Mouse (Mus musculus) adrenal gland, postnatal 4 days (tissue): ENCODE measurements at regions not wholly inside any gene's neighbourhood (a gene's known extent, or its start where the extent isn't known, plus 50 kb on each side); places are given as distances from the start of the nearest gene placed in this dataset.

ENCODE experiments used
- DNase-seq, 2 experiments: peaks; one replicate each; pipeline ENCODE4 v3.0.0; 2021 to 2022; ENCODE audit warnings: low spot score in 2 of 2, mixed read lengths in 2 of 2

DNA sequence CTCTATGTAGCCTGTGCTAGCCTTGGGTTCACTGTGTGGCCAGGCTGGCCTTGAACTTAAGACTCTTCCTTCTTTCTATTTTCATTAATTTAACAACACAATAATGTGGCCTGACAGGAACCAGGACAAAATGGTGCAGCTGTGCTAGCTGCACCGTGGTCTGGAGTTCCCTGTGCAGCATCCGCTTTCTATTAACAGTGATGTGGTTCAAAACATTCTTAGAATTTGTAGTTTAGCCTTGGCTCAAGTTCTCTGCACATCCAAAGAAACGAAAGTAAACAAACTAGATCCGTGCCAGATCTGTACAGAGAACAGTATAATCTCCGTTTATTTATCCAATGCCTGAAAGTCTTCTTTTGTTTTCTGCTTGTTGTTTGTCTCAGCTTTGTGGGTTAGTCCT lies 88.5 kb downstream of the Irx1 start:
- no peak for DNase-seq

DNA sequence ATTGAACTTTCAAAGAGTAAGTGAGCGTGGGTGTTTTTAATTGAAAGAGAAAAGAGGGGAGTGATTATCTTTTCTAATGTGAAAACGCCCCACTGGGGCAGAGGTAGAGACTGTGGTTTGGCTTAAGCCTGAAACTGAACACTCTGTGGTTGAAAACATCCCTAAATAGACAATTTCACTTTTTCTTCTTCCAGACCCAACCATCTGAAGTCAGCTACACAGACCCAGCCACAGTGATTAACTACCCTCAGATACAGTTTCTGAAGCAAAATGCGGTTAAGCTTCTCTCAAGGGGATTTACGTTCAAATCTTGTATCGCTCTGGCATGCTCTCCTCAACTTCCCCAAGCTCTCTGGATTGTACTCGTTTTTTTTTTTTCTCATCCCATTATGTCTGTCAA lies 94.8 kb downstream of the Irx1 start:
- no peak for DNase-seq

DNA sequence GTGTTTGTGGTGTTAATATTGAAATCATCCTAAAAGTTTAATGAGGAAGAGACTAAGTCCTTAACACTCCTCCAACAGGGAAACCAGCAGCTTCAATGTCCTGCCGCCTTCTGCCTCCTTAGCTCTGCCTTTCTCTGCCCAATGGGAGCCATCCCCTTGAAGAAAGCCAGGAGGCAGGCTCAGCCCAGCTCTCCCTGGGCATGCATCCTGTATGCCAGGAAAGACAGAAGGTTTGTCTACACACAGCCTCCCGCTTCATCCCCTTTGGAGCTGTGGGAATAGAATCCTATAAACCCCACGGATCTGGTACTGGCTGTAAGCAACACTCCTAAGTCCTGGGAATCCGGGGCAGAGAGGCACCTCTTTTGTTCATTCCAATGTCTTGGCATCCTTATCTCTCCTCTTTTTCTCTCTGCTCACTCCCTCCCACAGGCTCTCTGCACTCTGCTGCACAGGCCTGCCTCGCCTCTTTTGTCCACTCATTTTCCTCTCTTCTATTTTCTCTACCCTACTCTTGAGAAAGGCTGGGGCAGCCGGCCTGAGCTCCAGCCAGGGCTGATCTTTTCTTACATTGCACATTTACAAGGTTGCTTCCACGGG lies 110.0 kb downstream of the Irx1 start:
- no peak for DNase-seq

DNA sequence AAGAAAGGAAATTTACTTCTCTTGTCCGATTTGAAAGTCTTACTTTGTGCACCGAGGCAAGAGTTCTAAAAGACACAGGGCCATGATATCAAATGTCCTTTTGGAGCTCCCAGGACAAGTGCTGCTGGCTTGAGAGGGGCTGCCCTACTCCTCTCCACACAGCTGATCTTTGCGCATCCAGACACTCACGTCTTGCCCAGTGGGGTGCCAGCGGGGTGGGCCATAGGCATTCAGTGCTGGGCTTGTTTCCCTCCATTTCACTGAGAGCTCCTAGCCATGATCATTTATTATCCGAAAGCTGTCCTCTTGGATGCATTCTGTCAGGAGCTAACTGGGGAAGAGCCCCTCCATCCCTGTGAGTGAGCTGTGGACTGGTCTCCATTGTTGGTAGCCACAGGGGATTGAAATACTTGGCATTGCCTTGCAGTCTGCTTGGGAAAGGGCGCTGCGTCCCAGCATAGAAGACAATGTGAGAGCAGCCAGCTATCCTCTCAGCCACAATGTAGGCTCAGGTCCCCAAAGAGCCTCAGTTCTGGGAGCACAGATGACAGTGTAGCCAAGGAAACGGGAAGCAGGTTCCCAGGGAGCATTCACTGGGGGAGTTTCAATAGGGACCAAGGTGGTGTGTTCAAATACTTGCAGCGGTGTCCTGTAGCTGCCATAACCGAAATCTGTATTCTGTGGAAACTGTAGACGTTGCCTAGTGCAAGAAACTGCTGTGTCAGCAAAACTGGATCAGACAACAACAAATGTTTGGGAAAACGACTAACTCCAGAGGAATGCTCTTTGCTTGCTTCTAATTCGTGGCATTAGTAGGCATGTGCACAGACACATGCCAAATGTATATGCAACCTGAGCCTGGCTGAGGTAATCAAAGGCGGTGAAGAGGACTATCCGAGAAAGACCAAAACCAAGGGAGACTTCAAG lies 159.2 kb downstream of the Irx1 start:
- DNase-seq, result no peak

DNA sequence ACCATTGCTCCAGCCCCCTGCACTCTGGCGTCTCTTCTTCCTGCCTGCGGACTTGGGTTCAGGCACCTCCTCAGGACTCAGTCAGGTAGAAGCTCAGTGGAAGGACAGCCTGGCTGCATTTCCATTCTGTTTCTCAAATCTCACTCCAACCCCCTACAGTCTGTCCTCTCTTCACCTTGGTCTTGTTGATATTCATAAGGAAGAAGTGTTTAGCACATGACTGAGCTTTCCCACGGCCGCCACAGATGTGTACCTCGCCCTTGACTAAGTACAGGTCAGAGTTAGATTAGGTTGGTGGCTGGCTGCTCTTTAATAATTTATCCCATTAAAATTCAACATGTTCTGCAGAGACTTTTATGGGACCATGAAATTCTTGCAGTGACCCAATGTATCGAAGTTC lies 165.2 kb downstream of the Irx1 start:
- no peak for DNase-seq

DNA sequence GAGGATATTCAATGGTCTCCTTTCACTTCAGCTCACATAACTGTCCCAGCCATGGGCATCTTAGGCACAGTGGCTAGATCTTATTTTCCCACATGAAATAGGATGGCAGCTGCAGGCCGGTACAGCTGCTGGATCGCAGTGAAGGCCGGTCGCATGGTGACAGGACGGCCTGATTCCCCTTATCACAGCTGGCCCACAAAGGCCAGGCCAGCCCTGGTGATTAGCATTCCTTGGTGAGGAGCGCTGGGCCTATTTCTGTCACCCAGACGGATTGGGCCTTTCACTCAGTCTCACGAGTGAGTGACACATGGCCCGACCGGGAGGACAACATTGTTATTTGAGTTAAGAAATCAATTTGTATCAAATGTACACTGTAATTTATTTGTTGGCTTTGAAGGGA lies 178.8 kb downstream of the Irx1 start:
- no peak for DNase-seq

DNA sequence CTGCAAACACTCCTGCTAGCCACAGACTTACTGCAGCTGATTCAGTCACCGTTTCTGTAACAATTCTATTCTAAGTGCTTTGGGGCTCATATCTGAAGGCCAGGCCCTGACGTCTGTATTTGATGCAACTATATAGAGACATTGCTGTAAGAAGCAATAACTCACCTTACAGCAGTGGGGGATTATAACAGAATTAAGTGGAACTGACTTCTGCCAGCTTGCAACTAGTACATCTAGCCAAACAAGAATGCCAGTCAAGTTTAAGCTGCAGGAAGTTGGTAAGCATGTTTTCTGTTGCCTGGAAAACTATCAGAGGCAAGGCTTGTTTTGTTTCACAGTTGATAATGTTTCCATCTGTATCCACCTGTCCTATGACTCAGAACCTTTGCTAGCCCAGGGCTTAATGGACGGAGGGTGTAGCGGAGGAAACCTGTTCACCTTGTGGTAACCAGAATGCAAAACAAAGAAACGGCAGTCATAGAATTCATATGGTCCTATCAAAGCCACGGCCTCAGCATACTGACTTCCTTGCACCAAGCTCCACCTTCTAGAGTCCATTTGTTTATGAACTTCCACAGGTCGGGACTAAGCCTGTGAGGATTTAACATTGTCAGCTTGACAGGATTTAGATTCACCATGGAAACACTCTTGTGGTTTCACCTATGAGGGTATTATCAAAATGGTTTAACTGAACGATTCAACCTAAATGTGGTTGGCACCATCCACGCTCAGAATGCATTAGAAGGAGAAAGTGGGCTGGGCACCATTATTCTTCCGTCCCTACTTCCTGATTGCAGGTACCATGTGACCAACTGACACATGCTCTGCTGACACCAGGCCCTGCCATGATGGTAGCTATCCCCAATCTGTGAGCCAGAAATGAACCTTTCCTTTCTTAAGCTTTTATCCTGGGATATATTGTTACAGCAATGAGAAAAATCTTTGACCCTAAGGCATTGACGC lies 216.2 kb downstream of the Irx1 start:
- no peak for DNase-seq

DNA sequence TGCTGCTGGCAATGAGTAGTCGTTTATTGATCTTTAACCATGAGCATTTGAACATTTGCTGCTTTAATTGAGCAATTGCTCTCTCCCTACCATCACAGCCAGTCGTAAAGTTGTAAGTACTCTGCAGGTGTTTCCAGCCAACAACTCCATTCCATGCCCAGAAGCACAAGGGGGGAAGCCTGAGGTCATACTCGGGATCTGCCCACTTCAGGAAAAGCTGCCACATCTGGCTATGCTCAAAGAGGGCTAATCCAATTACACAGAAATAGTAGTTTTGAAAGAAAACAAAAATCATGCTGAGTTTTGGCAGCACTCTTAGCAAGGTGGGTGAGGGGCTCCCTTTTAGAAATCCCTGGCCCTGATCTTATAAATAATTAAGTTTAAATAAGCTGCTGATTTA lies 217.0 kb downstream of the Irx1 start:
- no peak for DNase-seq

DNA sequence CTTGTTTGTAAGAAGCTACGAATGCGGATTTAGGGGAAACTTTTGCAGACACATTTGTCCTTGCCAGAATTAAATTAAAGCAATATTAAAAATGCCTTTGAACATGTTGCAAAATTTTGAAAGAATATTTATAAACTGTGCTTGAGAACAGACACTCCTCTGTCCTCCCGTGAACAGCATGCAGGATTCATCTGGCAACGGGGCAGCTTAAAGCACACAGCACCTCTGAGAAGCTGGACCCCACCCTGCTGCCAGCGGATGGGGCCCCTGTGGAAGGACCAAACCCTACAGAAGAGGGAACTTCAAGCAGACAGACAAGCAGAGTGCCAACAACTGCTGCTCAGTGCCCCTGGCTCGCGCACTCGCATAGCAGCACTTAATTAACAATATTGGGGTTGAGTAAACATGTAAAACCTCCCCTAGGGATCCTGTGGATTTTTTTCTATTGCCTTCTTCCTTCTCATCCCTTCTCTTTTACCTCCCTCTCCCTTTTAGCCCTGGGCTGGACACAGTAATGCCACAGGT lies 226.6 kb downstream of the Irx1 start:
- no peak for DNase-seq

DNA sequence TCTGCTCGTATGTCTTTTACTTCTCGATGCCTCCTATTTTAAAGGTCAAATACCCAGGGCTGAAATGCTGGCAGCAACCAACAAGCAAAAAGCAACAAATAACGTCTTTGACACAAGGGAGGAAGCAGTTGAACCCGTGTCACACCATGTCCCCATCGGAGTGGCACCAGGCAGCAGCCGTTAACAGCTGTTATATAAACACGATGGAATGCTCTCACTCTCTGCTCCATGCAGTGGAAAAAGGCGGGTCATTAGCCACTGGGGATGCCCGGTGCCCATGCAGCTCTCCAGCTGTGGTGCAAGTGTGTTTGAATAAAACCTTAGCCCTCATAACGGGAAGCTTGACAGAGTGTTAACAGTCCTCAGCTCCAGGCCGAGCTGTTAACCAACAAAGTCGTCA lies 229.3 kb downstream of the Irx1 start:
- no peak for DNase-seq

DNA sequence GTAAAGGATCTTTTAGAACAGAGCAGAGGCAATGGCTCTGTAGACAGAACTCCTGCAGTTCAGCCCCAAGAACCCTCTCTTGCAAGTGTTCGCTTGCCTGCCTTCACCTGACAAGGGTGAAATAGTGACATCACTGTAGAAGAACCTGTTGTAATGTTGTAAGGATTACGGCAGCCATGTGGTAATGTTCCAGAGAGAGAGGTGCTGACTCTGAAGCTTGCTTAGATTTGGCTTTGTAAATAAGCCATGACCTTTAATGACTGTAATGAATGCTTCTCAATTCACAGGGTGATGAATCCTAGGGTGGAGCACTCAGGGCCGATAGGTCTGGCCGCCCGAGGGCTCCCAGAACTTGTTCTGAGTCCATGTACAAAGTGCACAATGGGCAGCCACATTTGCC lies 230.2 kb downstream of the Irx1 start:
- no peak for DNase-seq

DNA sequence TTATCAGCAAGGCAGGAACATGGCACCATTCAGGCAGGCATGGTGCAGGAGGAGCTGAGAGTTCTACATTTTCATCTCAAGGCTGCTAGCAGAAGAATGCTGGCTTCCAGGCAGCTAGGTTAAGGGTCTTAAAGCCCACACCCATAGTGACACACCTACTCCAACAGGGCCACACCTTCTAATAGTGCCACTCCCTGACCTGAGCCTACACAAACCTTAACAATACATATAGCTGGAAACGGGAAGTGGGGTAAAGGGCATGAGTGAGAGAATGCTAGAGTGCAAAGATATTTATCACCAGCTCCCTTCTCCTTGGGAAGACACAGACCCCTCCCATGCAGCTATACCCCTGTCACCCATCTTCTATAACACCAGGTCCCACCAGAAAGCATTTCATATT lies 230.6 kb downstream of the Irx1 start:
- DNase-seq, result no peak

DNA sequence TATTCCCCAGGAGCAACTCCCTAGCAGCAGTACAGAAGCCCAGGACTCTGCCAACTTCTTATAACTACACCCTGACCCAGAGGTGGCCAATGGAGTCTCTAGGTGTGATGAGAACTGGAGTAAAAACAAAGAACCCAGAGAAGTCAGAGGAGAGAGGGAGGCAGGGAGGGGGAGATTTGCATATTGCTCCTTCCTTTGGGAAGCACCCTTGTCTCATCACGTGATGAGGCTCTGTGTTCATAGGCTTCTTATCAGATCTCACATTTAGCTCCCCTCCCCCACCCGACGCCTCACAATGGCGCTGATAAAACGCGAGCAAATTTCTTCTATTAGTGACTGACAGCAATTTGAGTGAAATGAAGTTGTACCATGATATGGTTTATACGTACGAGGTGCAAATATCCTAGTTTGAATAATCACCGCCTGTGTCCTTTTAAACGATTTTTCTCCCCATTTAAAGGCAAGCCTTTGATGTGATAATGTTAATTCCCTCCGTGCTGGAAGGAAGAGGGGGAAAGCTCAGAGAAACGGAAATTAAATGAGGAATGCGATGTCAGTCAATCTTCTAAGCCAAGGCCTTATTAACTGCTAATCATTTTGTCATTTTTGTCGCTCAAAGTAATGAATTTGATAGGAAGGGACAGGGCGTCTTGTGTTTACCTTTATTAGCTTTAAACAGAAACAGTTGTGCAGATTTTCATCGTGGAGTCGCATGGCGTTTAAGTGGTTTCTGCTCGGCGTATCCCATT lies 273.3 kb downstream of the Irx1 start:
- no peak for DNase-seq

DNA sequence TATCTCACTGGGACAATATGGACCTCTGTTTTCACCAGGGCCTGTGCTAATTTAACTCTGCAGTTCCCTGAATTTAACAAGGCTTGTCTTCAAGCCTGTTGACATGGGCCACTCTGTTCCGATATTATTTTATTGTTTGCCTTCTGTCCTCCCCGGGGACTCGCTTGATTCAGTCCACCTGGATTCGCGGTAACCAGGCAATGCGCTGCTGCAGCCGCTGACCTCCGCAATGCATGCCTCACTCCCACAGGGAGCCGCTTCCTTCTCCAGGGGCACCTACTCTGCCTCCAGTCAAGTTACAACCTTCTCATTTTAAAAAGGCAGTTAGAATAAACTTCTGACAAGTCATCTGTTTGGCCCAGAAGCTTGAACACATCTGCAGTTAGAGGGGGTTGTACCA lies 274.3 kb downstream of the Irx1 start:
- DNase-seq, result no peak

DNA sequence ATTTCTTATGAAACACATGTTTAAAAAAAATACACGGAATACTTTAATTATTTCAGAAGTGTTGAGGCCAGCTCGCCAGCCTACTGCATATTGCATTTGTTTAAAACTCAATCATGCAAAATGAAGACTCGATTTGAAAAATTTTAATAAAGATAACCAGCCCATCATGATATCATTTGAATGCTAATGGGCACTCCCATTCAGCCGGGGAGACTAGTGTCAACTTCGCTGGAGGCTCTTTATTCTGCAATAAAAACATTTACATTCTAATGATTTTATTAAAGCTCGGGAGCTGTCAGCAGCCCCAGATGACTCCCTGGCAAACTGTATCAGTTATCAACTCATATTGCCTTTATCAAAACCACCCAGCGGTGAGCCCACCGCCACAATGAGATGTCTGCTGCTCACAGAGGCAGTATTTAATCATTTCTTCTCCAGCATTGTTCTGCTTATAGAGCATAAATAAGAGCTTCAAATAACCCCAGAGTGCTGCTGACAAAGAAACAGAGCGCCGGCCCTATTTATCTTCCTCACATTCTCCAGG lies 287.4 kb downstream of the Irx1 start:
- no peak for DNase-seq

DNA sequence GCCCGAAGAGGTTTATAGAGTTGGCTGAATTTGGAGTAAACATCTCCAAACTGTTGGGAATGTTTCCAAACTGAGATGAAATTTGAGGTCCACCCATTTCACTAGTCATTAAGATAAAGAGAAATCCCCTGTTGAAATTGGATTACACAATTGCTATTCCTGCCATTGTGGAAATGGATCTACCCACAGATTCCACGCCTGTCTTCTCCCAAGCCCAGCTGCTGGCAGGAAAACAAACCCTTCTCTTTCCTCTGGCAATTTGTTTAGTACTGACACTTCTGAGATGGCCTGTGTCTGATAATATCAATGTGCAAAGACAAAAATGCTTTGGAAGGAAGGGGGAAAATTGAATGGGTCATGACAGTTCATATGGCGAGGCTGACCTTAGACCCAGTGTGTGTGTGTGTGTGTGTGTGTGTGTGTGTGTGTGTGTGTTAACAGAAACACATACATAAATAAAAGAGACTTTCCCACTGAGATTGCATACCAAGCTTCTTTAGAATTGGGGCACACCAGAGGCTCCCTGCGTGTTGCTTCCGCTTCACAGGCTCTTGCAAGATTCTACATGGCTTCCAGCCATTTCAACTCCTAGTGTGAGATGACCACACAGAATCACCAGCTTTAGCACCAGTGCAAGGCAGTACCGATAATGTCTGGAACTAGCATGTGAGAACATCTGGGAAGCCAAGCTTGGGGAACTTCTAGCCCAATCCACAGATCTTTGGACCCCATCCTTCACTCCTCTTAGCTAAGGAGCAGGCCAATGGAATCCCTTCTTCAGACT lies 293.4 kb downstream of the Irx1 start:
- DNase-seq, result no peak

DNA sequence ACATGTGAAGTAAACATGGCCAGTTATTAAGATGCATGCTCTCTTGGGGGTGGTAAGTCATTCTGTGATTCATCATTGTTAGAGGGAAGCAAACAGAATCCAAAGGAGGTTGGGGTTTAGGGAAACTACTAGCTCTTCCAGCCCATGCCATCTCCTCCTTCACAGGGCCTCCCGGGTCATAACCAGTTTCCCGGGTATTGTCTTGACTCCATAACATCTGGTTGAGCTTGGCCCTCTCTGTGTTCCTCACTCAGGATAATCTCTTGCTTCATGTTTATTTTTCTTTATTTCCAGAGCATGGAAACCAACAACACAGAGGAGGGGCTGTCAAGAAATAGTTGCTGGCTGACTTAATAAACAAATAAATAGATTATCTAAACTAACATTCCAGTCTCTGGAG lies 295.3 kb downstream of the Irx1 start:
- DNase-seq, result no peak

DNA sequence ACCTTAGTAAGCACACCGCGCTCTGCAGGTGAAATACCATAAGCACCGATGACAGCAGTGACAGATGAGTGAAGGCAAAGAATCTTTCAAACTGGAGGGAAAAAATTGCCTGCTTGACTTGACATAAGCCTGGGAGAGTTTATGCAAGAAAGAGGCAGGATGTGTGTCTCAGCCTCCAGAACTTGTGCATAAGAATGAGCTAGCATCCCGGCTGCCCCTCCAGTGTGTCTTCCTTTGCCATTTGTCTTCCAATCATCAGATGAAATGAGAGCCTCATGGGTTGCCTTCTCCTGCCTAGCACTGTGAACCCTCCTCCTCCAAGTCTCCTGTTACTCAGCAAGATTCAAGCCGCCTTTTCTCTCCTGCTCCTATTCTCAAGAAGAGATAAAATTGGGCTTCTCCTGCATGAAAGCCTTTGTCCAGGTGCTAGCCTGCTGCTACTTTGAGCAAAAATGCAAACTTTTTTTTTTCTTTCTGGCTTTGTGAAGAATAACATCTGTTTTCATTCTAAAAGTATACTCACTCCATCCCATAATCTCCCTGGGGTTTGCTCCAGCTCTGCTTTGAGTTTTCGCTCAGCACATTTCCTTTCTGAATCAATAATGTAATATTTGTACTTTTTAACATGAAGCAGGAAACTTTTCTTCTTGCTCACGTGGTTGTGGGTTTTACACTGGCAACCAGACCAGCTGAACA lies 298.2 kb downstream of the Irx1 start:
- DNase-seq, result no peak

DNA sequence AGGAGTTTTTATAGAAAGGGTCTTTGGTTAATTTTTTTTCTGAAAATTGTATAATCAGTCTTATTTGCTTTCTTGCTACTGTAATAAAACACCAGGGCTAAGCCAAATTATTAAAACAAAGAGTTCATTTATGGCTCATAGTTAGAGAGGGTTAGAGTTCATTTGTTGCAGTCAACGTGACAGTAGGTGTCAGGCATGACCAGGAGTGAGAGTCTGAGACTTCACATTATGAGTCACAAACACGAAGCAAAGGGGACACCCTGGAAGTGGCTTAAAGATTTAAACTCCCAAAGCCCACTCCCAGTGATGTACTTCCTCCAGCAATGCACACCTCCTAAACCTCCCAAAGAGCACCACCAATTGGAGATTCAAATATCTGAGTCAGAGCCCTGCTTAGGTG lies 305.6 kb downstream of the Irx1 start:
- DNase-seq, result no peak
